Mouse (Mus musculus) urinary bladder, adult 18-20 months (tissue): Measurements from ENCODE around the gene Reln.

Experiments used
- DNase-seq, 2 experiments: peaks; one replicate each; pipeline ENCODE4 v3.0.0; 2022; ENCODE audit warnings: low spot score in 2 of 2, mixed read lengths in 2 of 2

Reln gene

GRCm38 (mm10) chr5:22007304-22008059 lies 337.0 kb downstream of the Reln start:
- no peak for DNase-seq

GRCm38 (mm10) chr5:22003858-22004257 lies 340.6 kb downstream of the Reln start:
- DNase-seq, result no peak

GRCm38 (mm10) chr5:21987711-21988110 lies 356.8 kb downstream of the Reln start:
- no peak for DNase-seq

- peak in 1 of 2 experiments; percentile 8 for DNase-seq
These were observed 358.2 kb downstream of the Reln start for GRCm38 (mm10) chr5:21986311-21986710.

- DNase-seq, result no peak
These were observed 361.4 kb downstream of the Reln start for GRCm38 (mm10) chr5:21983021-21983667.

GRCm38 (mm10) chr5:21981216-21981615 lies 363.3 kb downstream of the Reln start:
- no peak for DNase-seq

GRCm38 (mm10) chr5:21980544-21980943 lies 364.0 kb downstream of the Reln start:
- no peak for DNase-seq

GRCm38 (mm10) chr5:21973266-21974010 lies 371.1 kb downstream of the Reln start:
- no peak for DNase-seq

GRCm38 (mm10) chr5:21961796-21962195 lies 382.7 kb downstream of the Reln start:
- no peak for DNase-seq

- DNase-seq, result no peak
These were observed 384.4 kb downstream of the Reln start for GRCm38 (mm10) chr5:21960151-21960550.

- no peak for DNase-seq
These were observed 386.9 kb downstream of the Reln start for GRCm38 (mm10) chr5:21957586-21957985.

GRCm38 (mm10) chr5:21957061-21957460 lies 387.4 kb downstream of the Reln start:
- DNase-seq, result no peak

GRCm38 (mm10) chr5:21949507-21949897 lies 395.0 kb downstream of the Reln start:
- DNase-seq, result no peak

- no peak for DNase-seq
These were observed 395.6 kb downstream of the Reln start for GRCm38 (mm10) chr5:21948736-21949506.

- no peak for DNase-seq
These were observed 396.7 kb downstream of the Reln start for GRCm38 (mm10) chr5:21947610-21948381.

GRCm38 (mm10) chr5:21944579-21944978 lies 399.9 kb downstream of the Reln start:
- DNase-seq, result no peak

- DNase-seq, result no peak
These were observed 405.1 kb downstream of the Reln start for GRCm38 (mm10) chr5:21939405-21939804.

GRCm38 (mm10) chr5:21938138-21938537 lies 406.4 kb downstream of the Reln start:
- DNase-seq, result no peak

- DNase-seq, result no peak
These were observed 407.9 kb downstream of the Reln start for GRCm38 (mm10) chr5:21936627-21937026.

GRCm38 (mm10) chr5:21936096-21936495 lies 408.4 kb downstream of the Reln start:
- no peak for DNase-seq

- no peak for DNase-seq
These were observed 409.6 kb downstream of the Reln start for GRCm38 (mm10) chr5:21934811-21935396.
